Mouse (Mus musculus) adrenal gland, postnatal 14 days (tissue): ENCODE measurements around the gene Hdac4. TPM values are rescaled to one million over a fixed set of nuclear protein-coding genes. Genes with fewer than 3 reads are reported as not detected.
A peak's percentile ranks its signal among the peaks of the same experiment; 100 is the strongest.

Experiments used
- DNase-seq: peaks from one replicate; pipeline ENCODE4 v3.0.0; 2021; ENCODE audit warnings: mixed read lengths
- long read RNA-seq, 2 experiments: library from polyadenylated mRNA; stranded (forward); transcript quantifications; one replicate each; pipeline ENCODE4 v2.0.0; 2021
- total RNA-seq: library from RNA; stranded (reverse); gene quantifications from 2 replicates; pipeline ENCODE4 v1.2.3, GENCODE M21; 2021

The Hdac4 gene
- total RNA-seq, result 70.1 and 70.3 TPM in 2 replicates
- long read RNA-seq, experiment 1, partial matches to known transcripts, result 9 of 32 reads
- long read RNA-seq, experiment 1, other reads (novel, unspliced or antisense), result 23 of 32 reads
- long read RNA-seq, experiment 2, partial matches to known transcripts, result 8 of 20 reads
- long read RNA-seq, experiment 2, other reads (novel, unspliced or antisense), result 12 of 20 reads

GRCm38 (mm10) chr1:92195360-92196149, at the start of gene Hdac4:
TSS of gene Hdac4 (minus strand) at chr1:92195699.
- DNase-seq, result peak; percentile 88

DNA sequence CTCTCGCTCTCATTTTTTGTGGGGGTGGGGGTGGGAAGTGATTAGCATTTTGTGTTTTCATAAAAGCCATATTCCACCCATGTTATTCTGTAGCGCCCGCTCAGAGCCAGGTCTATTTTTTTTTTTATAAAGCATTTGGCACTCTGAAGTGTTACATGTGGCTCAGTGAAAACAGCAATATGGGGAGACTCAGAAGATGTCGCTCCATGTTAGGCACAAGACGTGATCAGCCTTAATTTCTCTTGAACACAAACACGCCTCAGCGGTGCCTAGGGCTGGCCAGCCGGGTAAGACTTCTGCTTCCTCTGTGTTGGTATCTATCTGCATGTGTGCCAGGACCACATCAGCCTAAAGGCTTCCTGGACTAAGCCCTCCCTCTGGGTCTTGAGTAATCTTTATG, 48.0 kb upstream of the Hdac4 start:
- DNase-seq, result no peak

- DNase-seq, result no peak
Observed at GRCm38 (mm10) chr1:92240072-92240471, 44.6 kb upstream of the Hdac4 start.

GRCm38 (mm10) chr1:92235600-92235999, 40.1 kb upstream of the Hdac4 start:
- no peak for DNase-seq

GRCm38 (mm10) chr1:92225297-92225696, 29.8 kb upstream of the Hdac4 start:
- no peak for DNase-seq

- no peak for DNase-seq
Observed at GRCm38 (mm10) chr1:92223956-92224891, 28.7 kb upstream of the Hdac4 start.

DNA sequence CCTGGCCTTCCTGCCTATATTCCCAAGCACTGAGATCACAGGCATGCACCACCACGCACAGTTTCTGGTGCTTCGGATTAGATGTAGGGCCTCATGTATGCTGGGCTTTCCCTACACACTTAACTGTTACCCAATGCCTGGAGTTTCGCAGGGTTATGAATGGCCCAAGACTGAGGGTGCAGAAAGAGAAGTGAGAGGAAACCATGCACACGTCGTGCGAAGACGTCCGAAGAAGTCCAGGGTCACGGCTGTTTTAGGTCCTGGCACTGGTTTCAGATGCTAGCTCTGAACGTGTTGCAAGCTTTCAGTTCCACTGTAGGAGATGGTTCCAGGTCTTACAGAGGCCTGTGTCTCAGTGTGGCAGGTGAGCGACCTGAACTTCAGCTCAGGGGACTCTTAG, 21.2 kb upstream of the Hdac4 start:
- DNase-seq, result no peak

GRCm38 (mm10) chr1:92215996-92216630, 20.6 kb upstream of the Hdac4 start:
- DNase-seq, result no peak

DNA sequence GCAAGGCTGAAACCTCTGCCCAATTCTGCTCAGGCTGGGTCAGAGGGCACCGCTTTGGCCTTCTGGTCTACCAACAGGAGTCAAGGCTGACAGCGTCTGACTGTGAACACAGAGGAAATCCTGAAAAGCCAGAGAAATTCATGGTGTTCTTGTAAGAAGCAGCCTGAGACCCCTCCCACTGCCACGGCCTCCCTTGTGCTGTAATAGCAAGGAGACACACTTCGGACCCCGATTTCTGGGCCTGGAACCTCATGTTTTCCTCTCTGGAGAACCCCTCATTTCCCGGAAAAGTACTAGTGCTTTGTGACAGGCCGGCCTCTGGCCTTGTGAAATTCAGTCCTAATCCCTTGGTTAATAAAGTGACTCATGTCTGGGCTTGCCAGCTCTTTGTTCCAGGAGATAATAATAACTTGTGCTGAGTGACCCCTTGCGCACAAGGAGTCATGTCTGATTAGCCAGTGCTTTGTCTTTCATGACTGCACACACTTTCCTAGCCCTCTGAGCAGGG, 19.7 kb upstream of the Hdac4 start:
- DNase-seq, result peak; percentile 79

GRCm38 (mm10) chr1:92212003-92212750, 16.7 kb upstream of the Hdac4 start:
- DNase-seq, result peak; percentile 78

- DNase-seq, result no peak
Observed at GRCm38 (mm10) chr1:92202639-92203352, 7.3 kb upstream of the Hdac4 start.

- DNase-seq, result no peak
Observed at GRCm38 (mm10) chr1:92190463-92190862, 5.0 kb downstream of the Hdac4 start.

- no peak for DNase-seq
Observed at GRCm38 (mm10) chr1:92187137-92187536, 8.4 kb downstream of the Hdac4 start.

- DNase-seq, result no peak
Observed at GRCm38 (mm10) chr1:92184600-92184999, 10.9 kb downstream of the Hdac4 start.

DNA sequence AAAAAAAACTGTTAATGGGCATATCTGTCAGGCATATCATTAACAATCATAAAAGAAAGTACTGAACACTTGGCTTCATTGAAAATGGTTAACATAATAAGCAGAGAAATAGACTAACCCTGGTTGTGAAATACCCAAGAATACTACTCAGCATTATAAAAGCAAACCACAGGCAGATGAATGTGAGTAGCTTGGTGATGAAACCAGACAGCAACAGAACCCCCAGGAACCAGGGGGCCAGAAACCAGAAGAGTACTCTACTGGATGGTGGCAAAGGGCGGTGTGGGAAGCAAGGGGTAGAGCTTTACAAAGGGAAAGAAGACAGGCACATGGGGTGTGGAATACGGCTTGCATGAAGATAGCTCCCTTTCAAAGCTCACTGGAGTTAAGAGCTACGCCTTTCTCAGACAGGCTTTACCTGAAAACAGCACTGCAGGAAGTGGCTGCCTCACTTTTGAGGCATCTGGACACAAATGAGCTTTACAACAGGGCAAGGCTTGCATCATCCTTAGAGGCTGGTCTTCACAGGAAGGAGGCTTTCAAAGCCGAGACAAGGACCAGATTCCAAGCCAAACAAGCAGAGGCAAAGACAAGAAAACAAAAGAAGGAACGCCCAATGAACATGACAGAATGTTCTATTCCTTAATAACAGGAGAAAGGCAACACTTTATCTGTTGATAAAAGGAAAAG, 12.3 kb downstream of the Hdac4 start:
- no peak for DNase-seq

DNA sequence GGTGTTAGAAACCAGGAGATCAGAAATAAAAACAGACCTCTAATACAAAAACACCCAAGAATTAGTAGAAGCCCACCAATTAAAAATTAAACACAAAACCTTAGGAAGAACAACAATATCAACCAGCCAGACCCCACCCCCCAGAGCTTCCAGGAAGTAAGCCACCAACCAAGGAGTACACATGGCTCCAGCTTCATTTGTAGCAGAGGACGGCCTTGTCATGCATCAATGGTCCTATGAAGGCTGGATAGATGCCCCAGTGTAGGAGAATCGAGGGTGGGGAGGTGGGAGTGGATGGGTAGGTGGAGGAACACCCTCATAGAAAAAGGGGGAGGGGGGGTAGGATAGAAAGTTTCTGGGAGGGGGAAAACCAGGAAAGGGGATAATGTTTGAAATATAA, 13.5 kb downstream of the Hdac4 start:
- DNase-seq, result no peak

DNA sequence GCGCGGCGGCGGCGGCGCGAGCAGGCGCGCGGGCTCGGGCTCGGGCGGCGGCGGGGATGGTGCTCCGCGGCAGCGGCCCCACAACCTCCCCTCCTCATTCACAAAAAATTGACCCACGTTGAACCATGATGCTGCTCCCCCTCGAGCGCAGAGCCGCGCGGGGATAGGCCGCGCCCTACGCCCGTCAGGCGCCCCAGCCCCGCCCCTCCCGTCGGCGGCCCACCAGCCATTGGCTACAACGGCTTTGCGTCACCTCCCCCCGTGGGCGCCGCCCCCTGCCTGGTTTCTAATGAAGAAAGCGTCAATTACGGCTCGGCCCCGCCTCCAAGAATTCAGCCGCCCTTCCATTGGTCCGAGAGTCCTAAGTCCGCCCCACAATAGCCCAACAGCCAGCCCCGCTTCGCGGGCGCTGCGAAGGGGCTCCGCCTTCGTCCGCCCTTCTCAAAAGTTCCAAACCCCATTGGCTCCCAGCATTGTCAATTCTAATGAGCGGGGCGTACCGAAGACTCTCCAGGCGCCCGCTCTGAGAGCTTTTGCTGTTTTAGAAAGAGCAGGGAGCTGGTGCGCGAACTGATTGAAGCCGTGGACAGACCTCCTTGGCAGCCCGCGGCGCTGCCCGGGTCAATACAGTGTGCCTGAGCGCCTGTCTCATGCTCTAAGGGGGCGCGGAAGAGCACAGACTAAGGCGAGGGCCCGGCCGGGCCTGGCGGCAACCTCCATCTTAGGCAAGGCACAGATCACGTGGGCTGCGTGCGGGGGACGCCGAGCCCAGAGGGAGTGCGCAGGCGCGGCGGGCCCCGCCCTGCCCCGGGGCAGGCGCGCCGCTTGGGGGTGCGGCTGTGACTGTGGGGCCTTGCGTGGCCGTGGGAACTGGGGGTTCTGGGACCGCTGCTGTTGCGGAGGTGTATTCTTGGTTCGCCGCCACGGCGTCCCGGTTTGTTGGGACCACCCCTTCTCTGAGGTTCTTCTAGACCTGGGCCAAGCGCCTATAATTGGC, 15.1 kb downstream of the Hdac4 start:
- DNase-seq, result peak; percentile 100

DNA sequence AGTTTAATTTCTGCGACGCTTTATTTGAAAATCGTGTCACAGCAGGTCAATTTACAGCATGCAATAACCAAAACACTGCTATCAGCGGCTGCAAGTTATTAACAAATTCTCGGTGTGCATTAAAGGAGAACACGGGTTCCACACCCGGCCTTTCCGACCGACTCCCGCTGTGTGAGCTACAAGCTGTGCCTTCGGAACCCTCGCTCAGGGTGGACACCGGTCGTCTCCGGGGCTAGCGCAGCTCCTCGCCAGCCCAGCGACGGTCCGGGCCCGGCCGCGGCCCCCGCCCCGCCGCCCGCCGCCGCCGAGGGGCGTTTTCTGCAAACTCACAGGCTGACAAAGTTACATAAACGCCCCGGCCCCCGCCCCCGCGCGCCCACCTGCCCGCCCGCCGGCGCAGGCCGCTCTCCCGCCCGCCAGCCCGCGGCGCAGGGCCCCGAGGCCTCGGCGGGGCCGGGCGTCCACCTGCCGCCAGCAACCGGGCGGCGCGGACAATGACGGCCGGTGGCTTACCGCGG, 16.0 kb downstream of the Hdac4 start:
- DNase-seq, result peak; percentile 65
